Mouse (Mus musculus) limb, embryonic 12.5 days (tissue): ENCODE results near the gene Sh2d5. TPM values are rescaled to one million over a fixed set of nuclear protein-coding genes. Genes with fewer than 3 reads are reported as not detected.

ENCODE experiments used
- ATAC-seq: fragments of 200-750 bp; cut with Nextera tagmentation; 2 replicates; pipeline ENCODE4 v1.8.0; 2017; ENCODE audit warnings: low read depth, moderate TSS enrichment; ENCODE audit not compliant: insufficient number of reproducible peaks, insufficient read depth, low FRiP score, low TSS enrichment
- H3K27ac ChIP-seq: fragments of 300-500 bp; sonication (generic); 2 replicates; pipeline ENCODE4 v1.5.1; 2016; ENCODE audit warnings: mild to moderate bottlenecking, moderate library complexity
- H3K27me3 ChIP-seq: fragments of 300-500 bp; sonication (generic); 2 replicates; pipeline ENCODE4 v1.6.1; 2016; ENCODE audit warnings: mild to moderate bottlenecking, moderate library complexity
- H3K36me3 ChIP-seq: fragments of 300-500 bp; sonication (generic); 2 replicates; pipeline ENCODE4 v1.6.1; 2016; ENCODE audit warnings: mild to moderate bottlenecking, moderate library complexity
- H3K4me1 ChIP-seq: fragments of 300-500 bp; sonication (generic); replicated peaks from 2 replicates; pipeline ENCODE4 v1.6.1; 2016
- H3K4me2 ChIP-seq: fragments of 300-500 bp; sonication (generic); 2 replicates; pipeline ENCODE4 v1.6.1; 2016; ENCODE audit warnings: mild to moderate bottlenecking, moderate library complexity
- H3K4me3 ChIP-seq: fragments of 300-500 bp; sonication (generic); replicated peaks from 2 replicates; pipeline ENCODE4 v1.5.1; 2016; ENCODE audit warnings: mild to moderate bottlenecking
- H3K9ac ChIP-seq: fragments of 300-500 bp; sonication (generic); replicated peaks from 2 replicates; pipeline ENCODE4 v1.6.1; 2016; ENCODE audit warnings: mild to moderate bottlenecking, moderate library complexity
- H3K9me3 ChIP-seq: fragments of 300-500 bp; sonication (generic); 2 replicates; pipeline ENCODE4 v1.6.1; 2016; ENCODE audit warnings: mild to moderate bottlenecking, moderate library complexity
- WGBS: fragments of 180-500 bp; shearing (Covaris S2); methylation state at CpG from one replicate; pipeline ENCODE4 v1.1.7; 2016; 5-methylcytosine and 5-hydroxymethylcytosine counted together
- polyA plus RNA-seq: library from polyadenylated mRNA; unstranded; fragments of >200 nt; fragmentation: Nextera tagmentation; extraction: Ambion mirVana; gene quantifications from 2 replicates; pipeline ENCODE4 v1.2.1, GENCODE M21; 2016

Sh2d5 gene
- polyA plus RNA-seq, 1 experiment from 2014 or later: 0.87 TPM

- 0 out of 2 replicates have a peak, but pooled peaks cover 7% of the 10 kb centered on the region for H3K4me1 ChIP-seq
- H3K27me3 ChIP-seq: peaks cover 53% of the 10 kb centered on the region
- no peaks in the 10 kb centered on the region for H3K9me3 ChIP-seq
- peak; percentile 79 for ATAC-seq
- H3K4me2 ChIP-seq: peak overlapping the region; percentile 76
- H3K36me3 ChIP-seq: 0 out of 2 replicates have a peak, but pooled peaks cover 2% of the 10 kb centered on the region
- WGBS: under 1% methylated on average over 78 of the region's 78 CpGs
- H3K27ac ChIP-seq: no peak overlapping the region
- H3K9ac ChIP-seq: peak overlapping the region; percentile 40; the same call in 1 of the 2 replicates
- H3K4me3 ChIP-seq: peak overlapping the region; percentile 74
These were observed 11.9 kb downstream of the Sh2d5 start for GRCm38 (mm10) chr4:138261843-138262681.

GRCm38 (mm10) chr4:138267869-138268268, 17.7 kb downstream of the Sh2d5 start:
- Histone ChIP-seq H3K9me3 (no peaks in the 10 kb centered on the region), H3K4me1 (0 out of 2 replicates have a peak, but pooled peaks cover 3% of the 10 kb centered on the region), H3K27ac (no peak overlapping the region), H3K36me3 (no peaks in the 10 kb centered on the region), H3K4me3 (no peak overlapping the region), H3K27me3 (peaks cover 33% of the 10 kb centered on the region), H3K9ac (no peak overlapping the region), H3K4me2 (no peak overlapping the region)
- 85% methylated on average over 10 of the region's 10 CpGs for WGBS
- no peak for ATAC-seq

- no peak overlapping the region for H3K4me3 ChIP-seq
- H3K36me3 ChIP-seq: no peaks in the 10 kb centered on the region
- H3K27ac ChIP-seq: no peak overlapping the region
- no peaks in the 10 kb centered on the region for H3K4me1 ChIP-seq
- H3K4me2 ChIP-seq: no peak overlapping the region
- H3K9me3 ChIP-seq: no peaks in the 10 kb centered on the region
- H3K27me3 ChIP-seq: peaks cover 12% of the 10 kb centered on the region
- no peak for ATAC-seq
- H3K9ac ChIP-seq: no peak overlapping the region
- 68% methylated on average over 14 of the region's 14 CpGs for WGBS
These were observed 22.1 kb downstream of the Sh2d5 start for GRCm38 (mm10) chr4:138272011-138272997.

GRCm38 (mm10) chr4:138278346-138278745, 28.1 kb downstream of the Sh2d5 start:
- H3K4me2 ChIP-seq: no peak overlapping the region
- no peaks in the 10 kb centered on the region for H3K9me3 ChIP-seq
- ATAC-seq: no peak
- no peak overlapping the region for H3K4me3 ChIP-seq
- H3K9ac ChIP-seq: no peak overlapping the region
- no peaks in the 10 kb centered on the region for H3K4me1 ChIP-seq
- 66% methylated on average over 7 of the region's 7 CpGs for WGBS
- no peaks in the 10 kb centered on the region for H3K36me3 ChIP-seq
- H3K27ac ChIP-seq: no peak overlapping the region
- H3K27me3 ChIP-seq: peaks cover 3% of the 10 kb centered on the region; the same call in 1 of the 2 replicates

- no peak overlapping the region for H3K4me2 ChIP-seq
- no peak overlapping the region for H3K4me3 ChIP-seq
- H3K9me3 ChIP-seq: no peaks in the 10 kb centered on the region
- no peak overlapping the region for H3K9ac ChIP-seq
- no peak overlapping the region for H3K27ac ChIP-seq
- H3K36me3 ChIP-seq: no peaks in the 10 kb centered on the region
- no peaks in the 10 kb centered on the region for H3K4me1 ChIP-seq
- no peaks in the 10 kb centered on the region; the same call in 1 of the 2 replicates for H3K27me3 ChIP-seq
- ATAC-seq: no peak
- WGBS: 28% methylated on average over 4 of the region's 4 CpGs
These were observed 32.6 kb downstream of the Sh2d5 start for GRCm38 (mm10) chr4:138282834-138283233.

GRCm38 (mm10) chr4:138286411-138286810, 36.2 kb downstream of the Sh2d5 start:
- H3K4me2 ChIP-seq: no peak overlapping the region
- no peaks in the 10 kb centered on the region for H3K4me1 ChIP-seq
- H3K27ac ChIP-seq: no peak overlapping the region
- H3K9ac ChIP-seq: no peak overlapping the region
- no peak for ATAC-seq
- WGBS: 84% methylated on average over 12 of the region's 12 CpGs
- H3K27me3 ChIP-seq: no peaks in the 10 kb centered on the region
- H3K9me3 ChIP-seq: no peaks in the 10 kb centered on the region
- H3K36me3 ChIP-seq: no peaks in the 10 kb centered on the region
- no peak overlapping the region for H3K4me3 ChIP-seq

- WGBS: 86% methylated on average over 7 of the region's 7 CpGs
- no peak for ATAC-seq
- no peaks in the 10 kb centered on the region for H3K9me3 ChIP-seq
- H3K36me3 ChIP-seq: no peaks in the 10 kb centered on the region
- H3K4me3 ChIP-seq: no peak overlapping the region
- no peak overlapping the region for H3K4me2 ChIP-seq
- no peak overlapping the region for H3K27ac ChIP-seq
- no peaks in the 10 kb centered on the region for H3K4me1 ChIP-seq
- no peak overlapping the region for H3K9ac ChIP-seq
- H3K27me3 ChIP-seq: peaks cover 4% of the 10 kb centered on the region; the same call in 1 of the 2 replicates
These were observed 38.5 kb downstream of the Sh2d5 start for GRCm38 (mm10) chr4:138288691-138289090.

GRCm38 (mm10) chr4:138292028-138292427, 41.8 kb downstream of the Sh2d5 start:
- no peak for ATAC-seq
- H3K27ac ChIP-seq: no peak overlapping the region
- H3K36me3 ChIP-seq: no peaks in the 10 kb centered on the region
- H3K9ac ChIP-seq: no peak overlapping the region
- no peaks in the 10 kb centered on the region for H3K9me3 ChIP-seq
- peaks cover 4% of the 10 kb centered on the region; the same call in 1 of the 2 replicates for H3K27me3 ChIP-seq
- H3K4me1 ChIP-seq: no peaks in the 10 kb centered on the region
- 88% methylated on average over 13 of the region's 13 CpGs for WGBS
- H3K4me3 ChIP-seq: no peak overlapping the region
- no peak overlapping the region for H3K4me2 ChIP-seq

GRCm38 (mm10) chr4:138293261-138293948, 43.2 kb downstream of the Sh2d5 start:
- ATAC-seq: no peak
- 80% methylated on average over 18 of the region's 18 CpGs for WGBS
- H3K4me3 ChIP-seq: no peak overlapping the region

GRCm38 (mm10) chr4:138293949-138294550, 43.8 kb downstream of the Sh2d5 start:
- peaks cover 4% of the 10 kb centered on the region; the same call in 1 of the 2 replicates for H3K27me3 ChIP-seq
- H3K9ac ChIP-seq: no peak overlapping the region
- H3K27ac ChIP-seq: no peak overlapping the region
- H3K9me3 ChIP-seq: no peaks in the 10 kb centered on the region
- no peak overlapping the region for H3K4me3 ChIP-seq
- WGBS: 81% methylated on average over 10 of the region's 14 CpGs
- ATAC-seq: no peak
- H3K36me3 ChIP-seq: no peaks in the 10 kb centered on the region
- H3K4me1 ChIP-seq: no peaks in the 10 kb centered on the region
- H3K4me2 ChIP-seq: no peak overlapping the region

More at GRCm38 (mm10) chr4:138293261-138293948, 43.2 kb downstream of the Sh2d5 start:
- Histone ChIP-seq H3K9me3 (no peaks in the 10 kb centered on the region), H3K4me1 (no peaks in the 10 kb centered on the region), H3K4me2 (no peak overlapping the region), H3K27me3 (peaks cover 4% of the 10 kb centered on the region; the same call in 1 of the 2 replicates), H3K27ac (no peak overlapping the region), H3K36me3 (no peaks in the 10 kb centered on the region), H3K9ac (no peak overlapping the region)
